Mouse (Mus musculus): Measurements from ENCODE around the gene Gm5105.

The Gm5105 gene

GRCm38 (mm10) chr3:138026286-138026685 lies 40.9 kb downstream of the Gm5105 start:
- DNase-seq (ENCODE audit: low spot score in 2 of 2): peak; percentile 3 to 7

- no peak for DNase-seq (ENCODE audit: low spot score in 2 of 2)
Observed at GRCm38 (mm10) chr3:138022651-138023050, 44.5 kb downstream of the Gm5105 start.

DNA sequence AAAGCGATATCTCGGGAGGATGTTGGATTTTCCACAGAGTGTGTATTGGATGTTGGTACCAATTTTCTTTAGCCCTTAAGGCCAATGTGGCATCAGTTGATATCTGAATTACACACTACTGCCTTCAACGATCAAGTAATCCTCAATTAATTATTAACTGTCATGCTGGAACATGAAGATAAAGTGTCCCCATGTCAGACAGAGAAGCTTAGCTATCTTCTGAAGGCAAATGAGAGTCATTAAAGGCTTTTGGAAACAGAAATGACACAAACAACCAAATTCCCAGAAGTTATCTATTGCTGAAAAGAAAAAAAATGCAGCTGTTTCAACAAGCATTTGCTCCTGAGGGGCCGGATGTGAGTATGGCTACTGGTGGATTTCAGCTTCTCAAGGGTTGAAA lies 45.2 kb downstream of the Gm5105 start:
- no peak for DNase-seq (ENCODE audit: low spot score in 2 of 2)

DNA sequence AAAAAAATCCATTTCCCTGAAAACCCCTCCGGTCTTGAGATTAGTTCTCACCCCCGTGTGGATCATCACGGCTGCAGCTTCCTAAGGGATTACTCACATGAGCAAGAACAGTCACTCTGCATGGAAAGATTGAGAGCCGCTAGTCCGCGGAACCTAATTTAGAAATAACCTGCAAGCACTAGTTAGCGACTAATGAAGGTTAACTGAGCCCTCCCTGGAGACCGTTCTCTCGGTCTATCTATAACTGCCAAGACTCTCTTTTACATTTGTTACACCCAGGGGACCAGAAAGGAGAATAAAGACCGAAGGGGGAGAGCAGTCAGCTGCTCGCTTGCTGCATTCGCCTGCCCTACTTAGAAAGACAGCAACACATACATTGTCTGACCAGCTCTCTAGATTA lies 50.4 kb downstream of the Gm5105 start:
- no peak for DNase-seq (ENCODE audit: low spot score in 2 of 2)

DNA sequence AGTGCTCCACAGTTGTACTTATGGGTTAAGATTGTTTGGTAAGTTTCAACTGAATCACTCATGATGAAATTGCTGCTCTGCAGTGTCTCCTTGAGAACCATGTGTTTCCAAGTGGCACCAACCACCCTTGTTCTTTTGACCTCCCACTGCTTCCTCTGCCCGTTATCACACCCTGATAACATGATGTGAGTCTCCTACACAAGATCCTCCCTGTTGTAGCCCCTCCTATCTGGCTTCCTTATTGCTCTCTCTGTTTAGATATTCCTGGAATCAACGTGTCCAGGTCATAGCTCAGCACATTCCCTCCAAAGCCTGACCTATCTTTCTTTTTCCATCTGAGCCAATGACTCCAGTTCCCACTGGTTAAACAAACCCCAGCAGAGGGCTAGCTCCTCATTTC lies 52.5 kb downstream of the Gm5105 start:
- DNase-seq (ENCODE audit: low spot score in 2 of 2): no peak

- no peak for DNase-seq (ENCODE audit: low spot score in 2 of 2)
Observed at GRCm38 (mm10) chr3:138012351-138012750, 54.8 kb downstream of the Gm5105 start.

GRCm38 (mm10) chr3:138008152-138008551 lies 59.0 kb downstream of the Gm5105 start:
- no peak for DNase-seq (ENCODE audit: low spot score in 2 of 2)

- DNase-seq (ENCODE audit: low spot score in 2 of 2): no peak
Observed at GRCm38 (mm10) chr3:138006896-138007295, 60.3 kb downstream of the Gm5105 start.

DNA sequence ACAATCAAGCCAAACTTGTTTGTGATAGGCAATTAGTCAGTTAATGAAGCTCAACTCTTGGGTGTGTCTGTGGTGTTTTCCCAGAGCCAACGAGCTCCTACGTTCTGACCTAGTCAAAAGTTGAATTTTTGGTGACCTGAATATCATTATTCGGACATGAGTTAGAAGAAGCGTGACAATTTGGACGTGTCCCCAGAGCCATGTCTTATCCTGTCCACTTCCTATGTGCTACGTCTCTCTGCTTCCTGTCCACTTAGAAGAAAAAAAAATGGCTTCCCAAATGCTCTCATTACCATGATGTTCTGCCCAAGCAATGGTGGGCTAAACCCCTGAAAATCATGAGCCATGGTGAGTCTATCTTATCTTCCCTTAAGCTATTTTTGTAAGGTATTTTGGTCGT lies 63.9 kb downstream of the Gm5105 start:
- DNase-seq (ENCODE audit: low spot score in 2 of 2): no peak

GRCm38 (mm10) chr3:138002545-138002944 lies 64.6 kb downstream of the Gm5105 start:
- DNase-seq (ENCODE audit: low spot score in 2 of 2): no peak

GRCm38 (mm10) chr3:138001865-138002264 lies 65.3 kb downstream of the Gm5105 start:
- no peak for DNase-seq (ENCODE audit: low spot score in 2 of 2)

DNA sequence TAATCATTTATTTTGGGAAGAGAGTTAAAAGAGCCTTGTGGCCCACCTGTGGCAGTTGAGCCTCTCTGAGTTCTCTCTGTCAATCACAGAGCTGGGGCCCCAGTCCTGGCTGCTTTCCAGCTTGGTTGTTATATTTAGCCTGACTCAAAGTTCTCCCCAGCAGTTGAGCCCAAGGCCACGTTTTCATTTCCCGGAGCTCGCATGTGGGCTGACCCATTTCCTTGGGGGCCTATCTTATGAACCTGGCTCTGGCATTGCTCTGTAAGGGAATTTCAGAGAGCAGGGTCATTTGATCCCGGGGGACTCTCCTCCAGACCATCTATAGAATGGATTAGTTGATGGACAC lies 66.5 kb downstream of the Gm5105 start:
- peak in 1 of 2 experiments; percentile 8 for DNase-seq (ENCODE audit: low spot score in 2 of 2)

GRCm38 (mm10) chr3:138000062-138000723 lies 67.0 kb downstream of the Gm5105 start:
- no peak for DNase-seq (ENCODE audit: low spot score in 2 of 2)

GRCm38 (mm10) chr3:137999224-137999790 lies 67.9 kb downstream of the Gm5105 start:
- no peak for DNase-seq (ENCODE audit: low spot score in 2 of 2)
